Mouse (Mus musculus) embryo, embryonic 11.5 days (tissue): ENCODE data around the gene Ncor2.
A peak's percentile ranks its signal among the peaks of the same experiment; 100 is the strongest.

Experiments used
- DNase-seq: peaks from one replicate; pipeline ENCODE4 v3.0.0-alpha.2; 2012; ENCODE audit warnings: low read depth, low spot score

The Ncor2 gene

DNA sequence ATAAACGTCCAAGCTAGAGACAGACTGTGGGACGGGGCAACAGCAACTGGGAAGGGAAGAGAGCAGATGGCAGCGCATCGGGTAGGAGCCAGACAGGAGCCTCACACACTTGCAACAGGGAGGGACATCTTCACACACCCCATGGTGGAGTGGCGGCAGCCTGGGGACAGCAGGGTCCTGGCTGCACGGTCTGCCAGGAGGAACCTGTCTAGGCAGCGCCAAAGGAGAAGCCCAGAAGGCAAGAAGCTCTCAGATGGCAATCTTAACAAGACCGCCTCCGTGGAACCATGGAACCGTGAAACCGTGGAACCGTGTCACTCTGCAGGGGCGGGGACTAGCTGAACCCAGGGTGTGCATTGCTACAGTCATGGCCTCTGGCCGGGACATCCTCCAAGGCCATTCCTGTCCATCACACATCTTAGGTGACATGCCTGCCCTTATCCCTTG lies 50.1 kb downstream of the Ncor2 start:
- DNase-seq = no peak

- no peak for DNase-seq
Observed at GRCm38 (mm10) chr5:125127920-125128319, 51.1 kb downstream of the Ncor2 start.

DNA sequence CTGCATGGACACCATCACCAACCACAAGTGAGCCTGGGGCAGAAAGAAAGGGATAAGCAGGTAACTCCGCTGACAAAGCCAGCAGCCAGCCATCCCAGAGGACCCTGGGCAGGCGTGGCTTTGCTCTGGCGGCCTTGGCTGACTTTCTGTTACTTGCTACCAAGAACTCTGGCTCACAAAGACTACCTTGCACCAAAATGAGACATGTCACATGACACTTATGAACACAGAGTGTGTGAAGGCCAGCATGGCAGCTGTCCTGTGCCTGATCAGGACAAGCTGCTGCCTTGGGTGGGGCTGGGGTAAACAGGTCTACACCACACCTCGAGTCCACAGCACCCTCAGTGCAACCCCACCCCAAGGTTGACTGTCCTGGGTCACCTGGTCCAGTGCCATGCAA lies 51.6 kb downstream of the Ncor2 start:
- DNase-seq = no peak

GRCm38 (mm10) chr5:125125966-125126464 lies 53.0 kb downstream of the Ncor2 start:
- DNase-seq = no peak

- DNase-seq = no peak
Observed at GRCm38 (mm10) chr5:125125219-125125618, 53.8 kb downstream of the Ncor2 start.

- DNase-seq = no peak
Observed at GRCm38 (mm10) chr5:125124002-125124401, 55.0 kb downstream of the Ncor2 start.

GRCm38 (mm10) chr5:125123206-125123605 lies 55.8 kb downstream of the Ncor2 start:
- no peak for DNase-seq

DNA sequence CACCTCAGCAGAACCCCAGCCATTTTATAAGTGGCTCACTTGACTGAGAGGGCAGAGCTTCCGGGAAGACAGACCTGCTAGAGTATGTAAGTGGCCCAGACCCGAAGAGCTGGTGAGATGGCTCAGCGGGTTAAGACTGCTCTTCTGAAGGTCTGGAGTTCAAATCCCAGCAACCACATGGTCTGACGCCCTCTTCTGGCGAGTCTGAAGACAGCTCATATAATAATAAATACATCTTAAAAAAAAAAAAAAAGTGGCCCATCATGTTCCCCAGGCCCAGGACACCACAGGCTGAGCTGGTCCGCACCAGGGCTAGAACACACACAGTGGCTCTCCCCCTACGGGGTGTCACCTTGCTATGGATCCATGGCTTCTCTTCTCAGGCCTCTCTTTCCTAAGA lies 56.5 kb downstream of the Ncor2 start:
- no peak for DNase-seq

- DNase-seq = no peak
Observed at GRCm38 (mm10) chr5:125122049-125122448, 57.0 kb downstream of the Ncor2 start.

DNA sequence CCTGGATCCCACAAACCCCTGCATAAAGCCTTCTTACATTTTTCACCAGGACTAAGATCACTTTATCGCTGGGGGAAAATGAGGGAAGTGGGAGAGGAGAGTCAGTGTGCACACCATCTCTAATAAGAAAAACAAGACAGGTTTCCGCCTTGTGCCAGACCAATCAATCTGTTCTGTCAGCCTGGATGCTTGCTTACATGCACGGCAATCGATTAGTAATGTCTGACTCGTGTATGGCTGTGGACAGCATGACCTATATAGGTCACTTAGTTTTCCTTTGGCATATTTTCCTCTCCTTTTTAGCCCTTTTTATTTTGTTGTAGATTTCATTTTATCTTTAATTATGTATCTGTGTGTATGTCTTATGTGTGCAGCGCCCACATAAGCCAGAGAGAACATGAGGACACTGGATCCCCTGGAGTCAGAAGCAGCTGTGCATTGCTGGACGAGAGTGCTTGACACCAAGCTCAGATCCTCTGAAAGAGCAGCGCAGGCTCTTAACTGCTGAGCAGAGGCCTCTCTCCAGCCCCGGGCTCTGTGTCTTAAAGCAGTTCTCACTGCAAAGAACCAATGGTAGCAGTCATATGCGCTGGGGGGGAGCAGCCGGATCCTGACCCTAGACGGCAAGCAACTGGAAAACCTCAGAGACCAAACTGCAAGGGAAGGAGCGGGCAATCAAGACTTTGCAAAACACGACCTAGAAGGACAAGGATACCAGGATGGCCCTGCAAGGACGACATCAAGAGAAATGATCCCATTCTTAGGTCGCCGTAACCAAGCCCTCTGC lies 58.3 kb downstream of the Ncor2 start:
- no peak for DNase-seq

- no peak for DNase-seq
Observed at GRCm38 (mm10) chr5:125117238-125117637, 61.8 kb downstream of the Ncor2 start.

GRCm38 (mm10) chr5:125113029-125113428 lies 66.0 kb downstream of the Ncor2 start:
- no peak for DNase-seq

DNA sequence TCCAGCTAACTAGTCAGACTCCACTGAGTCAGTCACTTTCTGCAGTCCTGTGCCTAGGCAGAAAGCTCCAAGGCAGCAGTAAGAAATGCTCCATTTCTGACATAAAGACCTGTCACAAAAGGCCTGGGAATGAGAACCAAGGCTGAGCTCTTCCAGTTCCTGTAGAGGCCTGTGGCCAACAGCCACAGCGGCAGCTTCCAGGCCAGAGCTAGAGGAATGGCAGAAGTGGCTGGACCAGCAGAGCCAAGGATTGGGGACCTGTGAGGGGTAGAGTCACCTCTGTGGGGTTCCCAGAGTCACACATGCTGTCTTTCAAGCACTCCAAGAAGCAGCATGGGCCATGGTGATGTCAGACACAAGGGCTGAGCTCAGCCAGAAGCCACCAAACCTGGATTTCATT lies 66.4 kb downstream of the Ncor2 start:
- no peak for DNase-seq

DNA sequence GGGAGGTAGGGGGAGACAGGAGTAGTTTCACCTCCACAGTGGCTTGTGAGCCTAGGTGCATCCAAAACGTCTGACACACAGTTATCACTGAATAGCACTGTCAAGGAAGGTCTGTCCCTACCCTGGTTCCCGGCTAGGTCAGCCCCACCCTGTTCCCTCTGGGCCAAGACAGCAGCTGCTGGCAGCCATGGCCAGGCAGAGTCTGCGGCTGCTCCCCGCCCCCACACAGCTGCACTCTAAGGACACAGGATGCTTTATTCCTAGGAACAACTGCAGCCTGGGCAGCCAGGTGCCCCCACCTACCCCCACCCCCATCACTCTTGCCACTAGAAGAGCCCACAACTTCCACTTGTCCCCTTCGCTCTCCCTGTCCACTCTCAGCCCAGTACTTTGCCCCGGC lies 67.9 kb downstream of the Ncor2 start:
- peak; percentile 26 for DNase-seq

GRCm38 (mm10) chr5:125110722-125111121 lies 68.3 kb downstream of the Ncor2 start:
- DNase-seq = peak; percentile 41

DNA sequence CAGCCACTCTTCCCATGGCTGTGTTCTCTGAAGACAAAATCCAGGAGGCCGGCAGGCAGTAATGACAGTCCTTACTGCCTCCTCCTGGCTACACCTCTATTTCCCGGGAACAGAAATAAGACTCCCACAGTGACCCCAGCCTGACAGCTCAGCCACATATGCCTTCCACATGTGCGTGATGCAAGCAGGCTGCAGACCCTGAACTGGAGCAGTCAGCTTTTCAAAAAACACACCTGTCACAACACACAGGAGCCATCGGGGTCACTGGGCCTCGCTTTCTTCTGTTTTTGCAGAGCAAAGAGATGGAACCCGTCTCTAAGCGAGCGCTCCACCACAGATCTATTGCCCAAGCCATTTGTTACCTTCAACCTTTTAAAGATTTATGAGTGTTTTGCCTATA lies 68.8 kb downstream of the Ncor2 start:
- DNase-seq = peak; percentile 45

GRCm38 (mm10) chr5:125107011-125107651 lies 71.9 kb downstream of the Ncor2 start:
- DNase-seq = no peak

DNA sequence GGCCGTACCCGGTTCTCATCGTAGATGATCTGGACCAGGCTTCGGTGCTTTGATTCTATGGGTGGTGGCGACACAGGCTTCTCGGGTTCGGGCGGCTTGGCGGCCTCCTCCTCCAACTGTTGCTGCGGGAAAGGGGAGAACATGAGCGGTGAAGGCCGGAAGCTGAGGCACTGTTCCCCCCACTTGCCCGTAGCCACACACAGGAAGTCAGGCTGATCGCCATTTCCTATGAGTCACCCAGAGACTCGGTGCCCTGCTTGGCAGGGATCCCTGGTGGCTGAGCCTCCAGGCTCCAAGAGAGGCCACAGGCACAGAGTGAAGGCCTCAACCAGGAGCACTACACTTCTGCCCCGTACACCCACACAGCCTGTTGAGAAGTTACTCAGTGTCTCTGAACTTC lies 72.8 kb downstream of the Ncor2 start:
- DNase-seq = no peak

DNA sequence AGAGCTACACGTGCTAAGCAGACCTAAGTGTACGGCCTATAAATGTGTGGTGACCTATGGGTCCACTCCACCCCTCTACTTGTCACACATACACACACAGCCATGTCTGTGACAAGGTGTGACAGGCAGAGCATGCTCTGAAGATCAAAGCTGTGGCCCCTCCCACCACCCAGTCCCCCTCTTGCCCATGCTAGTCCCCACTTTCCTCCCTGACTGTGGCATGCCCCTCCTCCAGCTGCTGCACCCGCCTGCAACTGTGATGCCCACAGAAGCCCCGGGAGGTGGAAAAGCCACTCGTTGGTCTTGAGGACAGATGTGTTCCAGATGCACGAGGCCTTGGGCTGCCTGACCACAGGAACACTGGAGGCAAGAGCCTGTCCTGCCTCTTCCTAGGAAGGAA lies 74.2 kb downstream of the Ncor2 start:
- DNase-seq = no peak

- DNase-seq = no peak
Observed at GRCm38 (mm10) chr5:125103396-125103795, 75.6 kb downstream of the Ncor2 start.

DNA sequence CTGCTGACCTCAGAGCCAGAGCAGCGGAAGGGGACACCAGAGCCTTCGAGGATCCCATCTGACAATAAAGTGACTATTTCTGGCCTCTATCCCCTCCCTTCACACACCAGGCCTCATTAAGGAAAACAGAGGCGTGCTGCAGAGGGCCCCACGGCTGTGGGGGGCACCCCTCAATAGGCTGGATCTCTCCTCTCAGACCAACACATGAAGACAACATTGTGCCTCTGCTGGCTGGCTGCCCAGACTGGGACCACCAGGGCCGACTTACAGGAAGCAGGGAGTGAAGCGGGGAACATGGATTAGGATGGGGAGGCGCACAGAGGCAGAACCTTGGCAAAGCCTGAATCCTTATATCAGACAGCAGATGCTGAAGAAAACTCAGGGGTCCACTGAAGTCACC lies 76.1 kb downstream of the Ncor2 start:
- no peak for DNase-seq

GRCm38 (mm10) chr5:125102352-125102751 lies 76.7 kb downstream of the Ncor2 start:
- DNase-seq = no peak

DNA sequence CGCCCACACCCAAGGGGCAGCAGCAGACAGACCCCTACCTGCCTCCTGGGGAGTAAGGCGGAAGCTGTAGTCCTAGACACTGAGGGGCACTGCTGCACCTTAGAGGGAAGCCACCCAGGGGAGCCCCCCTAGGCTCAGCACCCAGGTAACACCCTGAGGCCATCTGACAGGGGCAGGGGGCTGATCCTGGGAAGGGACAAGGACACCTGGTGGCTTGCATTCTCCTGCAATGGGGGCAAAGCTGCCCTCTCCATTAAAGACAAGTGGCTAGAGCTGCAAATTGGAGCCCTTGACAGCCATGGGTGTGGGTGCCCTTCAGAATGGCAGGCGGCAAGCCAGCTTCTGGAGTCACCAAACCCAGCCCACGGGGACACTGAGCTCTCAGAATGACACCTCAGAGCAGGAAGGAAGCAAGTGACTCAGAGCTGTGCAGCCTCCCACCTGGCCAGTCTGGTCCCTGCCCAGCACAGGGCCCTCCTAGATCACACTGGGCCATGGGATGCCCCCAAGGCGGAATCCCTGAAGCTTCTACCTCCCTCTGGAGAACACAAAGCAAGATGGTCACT lies 79.2 kb downstream of the Ncor2 start:
- no peak for DNase-seq
